Mouse (Mus musculus): Measurements from ENCODE around the gene Cilp. TPM values are rescaled to one million over a fixed set of nuclear protein-coding genes. Genes with fewer than 3 reads are reported as not detected.
A peak's percentile ranks its signal among the peaks of the same experiment; 100 is the strongest.
"Not testable (repeated sequence)": the region's sequence is repeated elsewhere in the genome, so short reads cannot be mapped to it uniquely, and the experiment has no call there.

The Cilp gene
- polyA plus RNA-seq, 1 experiment from 2014 or later: 0.64 TPM

GRCm38 (mm10) chr9:65259366-65259765 lies 5.6 kb upstream of the Cilp start:
- no peak overlapping the region for H3K4me2 ChIP-seq (replicated peaks; ENCODE audit: low read depth, low read length)
- no peaks in the 10 kb centered on the region for H3K27me3 ChIP-seq (ENCODE audit: control insufficient read depth, insufficient read depth, low read length)
- no peaks in the 10 kb centered on the region for H3K36me3 ChIP-seq (ENCODE audit: control insufficient read depth, insufficient read depth, low read length)
- H3K9me3 ChIP-seq (ENCODE audit: control insufficient read depth, low read length): no peaks in the 10 kb centered on the region
- no peak overlapping the region for H3K4me3 ChIP-seq (ENCODE audit: low read length)
- no peak for ATAC-seq (ENCODE audit: low FRiP score, low TSS enrichment)
- 70% methylated on average over 7 of the region's 7 CpGs for WGBS
- H3K4me1 ChIP-seq (ENCODE audit: control insufficient read depth, insufficient read depth, low read length): no peaks in the 10 kb centered on the region
- no peak overlapping the region for H3K9ac ChIP-seq (ENCODE audit: low read depth, low read length)
- no peak overlapping the region for H3K27ac ChIP-seq (ENCODE audit: low read depth, low read length)

- H3K36me3 ChIP-seq (ENCODE audit: control insufficient read depth, insufficient read depth, low read length): no peaks in the 10 kb centered on the region
- H3K9ac ChIP-seq (ENCODE audit: low read depth, low read length): no peak overlapping the region
- no peak overlapping the region for H3K4me3 ChIP-seq (ENCODE audit: low read length)
- peaks cover 7% of the 10 kb centered on the region; the same call in 1 of the 2 replicates for H3K4me1 ChIP-seq (ENCODE audit: control insufficient read depth, insufficient read depth, low read length)
- no peak overlapping the region for H3K4me2 ChIP-seq (replicated peaks; ENCODE audit: low read depth, low read length)
- WGBS: 93% methylated on average over 2 of the region's 2 CpGs
- H3K9me3 ChIP-seq (ENCODE audit: control insufficient read depth, low read length): no peaks in the 10 kb centered on the region
- no peaks in the 10 kb centered on the region for H3K27me3 ChIP-seq (ENCODE audit: control insufficient read depth, insufficient read depth, low read length)
- H3K27ac ChIP-seq (ENCODE audit: low read depth, low read length): no peak overlapping the region
- no peak for ATAC-seq (ENCODE audit: low FRiP score, low TSS enrichment)
Observed at GRCm38 (mm10) chr9:65261591-65262230, 3.3 kb upstream of the Cilp start.

GRCm38 (mm10) chr9:65262641-65263120 lies 2.3 kb upstream of the Cilp start:
- Histone ChIP-seq H3K4me2 (replicated peaks; ENCODE audit: low read depth, low read length) (no peak overlapping the region), H3K27ac (ENCODE audit: low read depth, low read length) (no peak overlapping the region), H3K4me3 (ENCODE audit: low read length) (no peak overlapping the region), H3K4me1 (ENCODE audit: control insufficient read depth, insufficient read depth, low read length) (peaks cover 10% of the 10 kb centered on the region; the same call in 1 of the 2 replicates), H3K9me3 (ENCODE audit: control insufficient read depth, low read length) (no peaks in the 10 kb centered on the region), H3K36me3 (ENCODE audit: control insufficient read depth, insufficient read depth, low read length) (no peaks in the 10 kb centered on the region), H3K27me3 (ENCODE audit: control insufficient read depth, insufficient read depth, low read length) (no peaks in the 10 kb centered on the region), H3K9ac (ENCODE audit: low read depth, low read length) (no peak overlapping the region)
- 90% methylated on average over 3 of the region's 3 CpGs for WGBS
- ATAC-seq (ENCODE audit: low FRiP score, low TSS enrichment): no peak

- H3K9ac ChIP-seq (ENCODE audit: low read depth, low read length): no peak overlapping the region
- peaks cover 10% of the 10 kb centered on the region for H3K4me1 ChIP-seq (ENCODE audit: control insufficient read depth, insufficient read depth, low read length)
- peak; percentile 75; the same call in 1 of the 2 replicates for ATAC-seq (ENCODE audit: low FRiP score, low TSS enrichment)
- no peak overlapping the region for H3K4me3 ChIP-seq (ENCODE audit: low read length)
- no peaks in the 10 kb centered on the region for H3K27me3 ChIP-seq (ENCODE audit: control insufficient read depth, insufficient read depth, low read length)
- 40% methylated on average over 7 of the region's 7 CpGs for WGBS
- no peak overlapping the region for H3K4me2 ChIP-seq (replicated peaks; ENCODE audit: low read depth, low read length)
- no peak overlapping the region for H3K27ac ChIP-seq (ENCODE audit: low read depth, low read length)
- no peaks in the 10 kb centered on the region for H3K36me3 ChIP-seq (ENCODE audit: control insufficient read depth, insufficient read depth, low read length)
- H3K9me3 ChIP-seq (ENCODE audit: control insufficient read depth, low read length): no peaks in the 10 kb centered on the region
Observed at GRCm38 (mm10) chr9:65267742-65268515, 2.9 kb downstream of the Cilp start.

GRCm38 (mm10) chr9:65273048-65273809 lies 8.2 kb downstream of the Cilp start:
- no peak overlapping the region for H3K27ac ChIP-seq (ENCODE audit: low read depth, low read length)
- ATAC-seq (ENCODE audit: low FRiP score, low TSS enrichment): no peak
- no peaks in the 10 kb centered on the region; the same call in 1 of the 2 replicates for H3K4me1 ChIP-seq (ENCODE audit: control insufficient read depth, insufficient read depth, low read length)
- no peaks in the 10 kb centered on the region for H3K36me3 ChIP-seq (ENCODE audit: control insufficient read depth, insufficient read depth, low read length)
- H3K4me2 ChIP-seq (replicated peaks; ENCODE audit: low read depth, low read length): no peak overlapping the region
- H3K9ac ChIP-seq (ENCODE audit: low read depth, low read length): no peak overlapping the region
- no peaks in the 10 kb centered on the region for H3K27me3 ChIP-seq (ENCODE audit: control insufficient read depth, insufficient read depth, low read length)
- no peak overlapping the region for H3K4me3 ChIP-seq (ENCODE audit: low read length)
- WGBS: 90% methylated on average over 13 of the region's 13 CpGs
- H3K9me3 ChIP-seq (ENCODE audit: control insufficient read depth, low read length): no peaks in the 10 kb centered on the region

- 74% methylated on average over 4 of the region's 4 CpGs for WGBS
- H3K36me3 ChIP-seq (ENCODE audit: control insufficient read depth, insufficient read depth, low read length): no peaks in the 10 kb centered on the region
- H3K4me2 ChIP-seq (replicated peaks; ENCODE audit: low read depth, low read length): no peak overlapping the region
Observed at GRCm38 (mm10) chr9:65273873-65274272, 8.9 kb downstream of the Cilp start.

GRCm38 (mm10) chr9:65274851-65275250 lies 9.9 kb downstream of the Cilp start:
- H3K4me3 ChIP-seq (ENCODE audit: low read length); H3K36me3 ChIP-seq (ENCODE audit: control insufficient read depth, insufficient read depth, low read length); H3K4me2 ChIP-seq (replicated peaks; ENCODE audit: low read depth, low read length); H3K4me1 ChIP-seq (ENCODE audit: control insufficient read depth, insufficient read depth, low read length); ATAC-seq (ENCODE audit: low FRiP score, low TSS enrichment); H3K27me3 ChIP-seq (ENCODE audit: control insufficient read depth, insufficient read depth, low read length); H3K27ac ChIP-seq (ENCODE audit: low read depth, low read length); H3K9ac ChIP-seq (ENCODE audit: low read depth, low read length); H3K9me3 ChIP-seq (ENCODE audit: control insufficient read depth, low read length): not testable (repeated sequence)
- WGBS: 87% methylated on average over 3 of the region's 3 CpGs

More at GRCm38 (mm10) chr9:65273873-65274272, 8.9 kb downstream of the Cilp start:
- Histone ChIP-seq H3K4me1 (ENCODE audit: control insufficient read depth, insufficient read depth, low read length) (no peaks in the 10 kb centered on the region), H3K9ac (ENCODE audit: low read depth, low read length) (no peak overlapping the region), H3K27me3 (ENCODE audit: control insufficient read depth, insufficient read depth, low read length) (no peaks in the 10 kb centered on the region), H3K27ac (ENCODE audit: low read depth, low read length) (no peak overlapping the region), H3K9me3 (ENCODE audit: control insufficient read depth, low read length) (no peaks in the 10 kb centered on the region), H3K4me3 (ENCODE audit: low read length) (no peak overlapping the region)
- ATAC-seq (ENCODE audit: low FRiP score, low TSS enrichment): no peak

- H3K4me1 ChIP-seq (ENCODE audit: control insufficient read depth, insufficient read depth, low read length): no peaks in the 10 kb centered on the region
- H3K4me3 ChIP-seq (ENCODE audit: low read length): no peak overlapping the region
- H3K9ac ChIP-seq (ENCODE audit: low read depth, low read length): no peak overlapping the region
- no peak overlapping the region for H3K4me2 ChIP-seq (replicated peaks; ENCODE audit: low read depth, low read length)
- H3K9me3 ChIP-seq (ENCODE audit: control insufficient read depth, low read length): no peaks in the 10 kb centered on the region
- no peaks in the 10 kb centered on the region for H3K36me3 ChIP-seq (ENCODE audit: control insufficient read depth, insufficient read depth, low read length)
- no peaks in the 10 kb centered on the region for H3K27me3 ChIP-seq (ENCODE audit: control insufficient read depth, insufficient read depth, low read length)
- no peak overlapping the region for H3K27ac ChIP-seq (ENCODE audit: low read depth, low read length)
- 77% methylated on average over 4 of the region's 4 CpGs for WGBS
- ATAC-seq (ENCODE audit: low FRiP score, low TSS enrichment): no peak
Observed at GRCm38 (mm10) chr9:65275810-65276530, 11.0 kb downstream of the Cilp start.

Data from kidney, embryonic 14.5 days (tissue).